Mouse (Mus musculus): ENCODE measurements around the gene Ptprk. TPM values are rescaled to one million over a fixed set of nuclear protein-coding genes. Genes with fewer than 3 reads are reported as not detected.

The Ptprk gene
- polyA plus RNA-seq, 1 experiment from 2014 or later, result 41.9 TPM

GRCm38 (mm10) chr10:28498504-28498903 lies 423.9 kb downstream of the Ptprk start:
- DNase-seq (ENCODE audit: low spot score) (no peak), ATAC-seq (replicated peaks; ENCODE audit: low FRiP score, low TSS enrichment, low read depth) (no peak)
- Histone ChIP-seq H3K27ac (ENCODE audit: low read depth) (no peak overlapping the region), H3K9me3 (ENCODE audit: control insufficient read depth, low read length) (no peaks in the 10 kb centered on the region), H3K9ac (ENCODE audit: low read length) (no peak overlapping the region), H3K4me3 (ENCODE audit: low read depth, low read length) (no peak overlapping the region), H3K4me2 (ENCODE audit: low read length) (no peak overlapping the region), H3K27me3 (replicated peaks; ENCODE audit: control insufficient read depth, insufficient read depth, low read length) (no peaks in the 10 kb centered on the region), H3K4me1 (replicated peaks; ENCODE audit: control insufficient read depth, insufficient read depth, low read length) (no peaks in the 10 kb centered on the region), H3K36me3 (ENCODE audit: control insufficient read depth, insufficient read depth, low read length) (no peaks in the 10 kb centered on the region)
- 86% methylated on average over 3 of the region's 3 CpGs for WGBS

DNA sequence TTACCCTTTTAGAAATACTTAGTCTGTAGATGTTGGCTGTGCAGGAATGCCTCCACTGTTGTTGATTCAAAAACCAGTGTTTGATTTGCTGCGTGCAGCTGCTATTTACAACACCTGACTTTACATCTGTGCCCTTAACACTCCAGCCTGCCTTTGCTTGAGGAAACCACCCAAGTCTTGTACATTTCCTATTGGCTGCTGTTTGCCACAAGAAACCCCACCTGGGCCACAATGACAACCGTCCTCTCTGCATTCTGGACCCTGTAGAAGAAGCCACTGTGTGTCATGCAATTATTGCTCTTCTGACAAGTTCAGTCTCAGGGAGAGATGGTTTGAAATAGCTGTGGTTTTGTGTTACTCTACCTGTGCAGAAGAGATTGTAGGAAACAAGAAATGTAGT lies 439.0 kb downstream of the Ptprk start:
- Histone ChIP-seq H3K4me3 (ENCODE audit: low read depth, low read length) (no peak overlapping the region), H3K9ac (ENCODE audit: low read length) (no peak overlapping the region), H3K4me2 (ENCODE audit: low read length) (no peak overlapping the region), H3K36me3 (ENCODE audit: control insufficient read depth, insufficient read depth, low read length) (no peaks in the 10 kb centered on the region), H3K4me1 (replicated peaks; ENCODE audit: control insufficient read depth, insufficient read depth, low read length) (no peaks in the 10 kb centered on the region), H3K9me3 (ENCODE audit: control insufficient read depth, low read length) (no peaks in the 10 kb centered on the region), H3K27ac (ENCODE audit: low read depth) (no peak overlapping the region), H3K27me3 (replicated peaks; ENCODE audit: control insufficient read depth, insufficient read depth, low read length) (no peaks in the 10 kb centered on the region)
- DNase-seq (ENCODE audit: low spot score) (no peak), ATAC-seq (replicated peaks; ENCODE audit: low FRiP score, low TSS enrichment, low read depth) (no peak)
- WGBS, result 77% methylated on average over 2 of the region's 2 CpGs

GRCm38 (mm10) chr10:28516147-28516546 lies 441.5 kb downstream of the Ptprk start:
- no peaks in the 10 kb centered on the region for H3K4me1 ChIP-seq (replicated peaks; ENCODE audit: control insufficient read depth, insufficient read depth, low read length)
- H3K36me3 ChIP-seq (ENCODE audit: control insufficient read depth, insufficient read depth, low read length), result no peaks in the 10 kb centered on the region
- H3K27ac ChIP-seq (ENCODE audit: low read depth), result no peak overlapping the region
- DNase-seq (ENCODE audit: low spot score) (no peak), ATAC-seq (replicated peaks; ENCODE audit: low FRiP score, low TSS enrichment, low read depth) (no peak)
- no peaks in the 10 kb centered on the region for H3K27me3 ChIP-seq (replicated peaks; ENCODE audit: control insufficient read depth, insufficient read depth, low read length)
- no peak overlapping the region for H3K4me3 ChIP-seq (ENCODE audit: low read depth, low read length)
- no peak overlapping the region for H3K9ac ChIP-seq (ENCODE audit: low read length)
- WGBS, result 89% methylated on average over 5 of the region's 5 CpGs
- H3K4me2 ChIP-seq (ENCODE audit: low read length), result no peak overlapping the region
- no peaks in the 10 kb centered on the region for H3K9me3 ChIP-seq (ENCODE audit: control insufficient read depth, low read length)

DNA sequence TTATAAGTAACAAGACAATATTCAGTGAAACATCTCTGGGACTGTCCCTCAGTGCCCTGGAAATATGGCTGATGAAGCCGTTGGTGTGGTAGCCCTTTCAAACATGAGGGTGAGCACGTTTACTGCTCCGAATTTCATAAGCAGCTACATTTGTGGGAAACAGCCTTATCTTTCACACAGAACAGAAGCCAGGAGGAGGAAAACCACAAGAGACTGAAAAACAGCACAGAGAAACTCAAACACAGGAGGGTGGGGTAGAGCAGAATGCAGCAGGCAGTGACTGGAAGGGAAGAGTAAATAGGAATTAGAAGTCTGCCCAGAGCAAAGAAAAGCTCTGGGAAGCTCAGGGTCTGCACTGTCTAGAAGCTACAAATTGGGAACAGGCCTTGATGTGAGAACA lies 443.7 kb downstream of the Ptprk start:
- no peaks in the 10 kb centered on the region for H3K9me3 ChIP-seq (ENCODE audit: control insufficient read depth, low read length)
- no peak overlapping the region for H3K27ac ChIP-seq (ENCODE audit: low read depth)
- H3K9ac ChIP-seq (ENCODE audit: low read length), result no peak overlapping the region
- WGBS, result 72% methylated on average over 3 of the region's 3 CpGs
- H3K4me2 ChIP-seq (ENCODE audit: low read length), result no peak overlapping the region
- DNase-seq (ENCODE audit: low spot score) (no peak), ATAC-seq (replicated peaks; ENCODE audit: low FRiP score, low TSS enrichment, low read depth) (no peak)
- no peaks in the 10 kb centered on the region for H3K27me3 ChIP-seq (replicated peaks; ENCODE audit: control insufficient read depth, insufficient read depth, low read length)
- no peaks in the 10 kb centered on the region for H3K4me1 ChIP-seq (replicated peaks; ENCODE audit: control insufficient read depth, insufficient read depth, low read length)
- H3K4me3 ChIP-seq (ENCODE audit: low read depth, low read length), result no peak overlapping the region
- H3K36me3 ChIP-seq (ENCODE audit: control insufficient read depth, insufficient read depth, low read length), result no peaks in the 10 kb centered on the region

- no peaks in the 10 kb centered on the region for H3K4me1 ChIP-seq (replicated peaks; ENCODE audit: control insufficient read depth, insufficient read depth, low read length)
- H3K9me3 ChIP-seq (ENCODE audit: control insufficient read depth, low read length), result no peaks in the 10 kb centered on the region
- no peak for ATAC-seq (replicated peaks; ENCODE audit: low FRiP score, low TSS enrichment, low read depth)
- H3K4me3 ChIP-seq (ENCODE audit: low read depth, low read length), result no peak overlapping the region
- 80% methylated on average over 1 of the region's 1 CpGs for WGBS
- H3K27me3 ChIP-seq (replicated peaks; ENCODE audit: control insufficient read depth, insufficient read depth, low read length), result no peaks in the 10 kb centered on the region
- no peak overlapping the region for H3K4me2 ChIP-seq (ENCODE audit: low read length)
- no peaks in the 10 kb centered on the region for H3K36me3 ChIP-seq (ENCODE audit: control insufficient read depth, insufficient read depth, low read length)
- H3K27ac ChIP-seq (ENCODE audit: low read depth), result no peak overlapping the region
- no peak for DNase-seq (ENCODE audit: low spot score)
- no peak overlapping the region for H3K9ac ChIP-seq (ENCODE audit: low read length)
Observed at GRCm38 (mm10) chr10:28519861-28520260, 445.2 kb downstream of the Ptprk start.

DNA sequence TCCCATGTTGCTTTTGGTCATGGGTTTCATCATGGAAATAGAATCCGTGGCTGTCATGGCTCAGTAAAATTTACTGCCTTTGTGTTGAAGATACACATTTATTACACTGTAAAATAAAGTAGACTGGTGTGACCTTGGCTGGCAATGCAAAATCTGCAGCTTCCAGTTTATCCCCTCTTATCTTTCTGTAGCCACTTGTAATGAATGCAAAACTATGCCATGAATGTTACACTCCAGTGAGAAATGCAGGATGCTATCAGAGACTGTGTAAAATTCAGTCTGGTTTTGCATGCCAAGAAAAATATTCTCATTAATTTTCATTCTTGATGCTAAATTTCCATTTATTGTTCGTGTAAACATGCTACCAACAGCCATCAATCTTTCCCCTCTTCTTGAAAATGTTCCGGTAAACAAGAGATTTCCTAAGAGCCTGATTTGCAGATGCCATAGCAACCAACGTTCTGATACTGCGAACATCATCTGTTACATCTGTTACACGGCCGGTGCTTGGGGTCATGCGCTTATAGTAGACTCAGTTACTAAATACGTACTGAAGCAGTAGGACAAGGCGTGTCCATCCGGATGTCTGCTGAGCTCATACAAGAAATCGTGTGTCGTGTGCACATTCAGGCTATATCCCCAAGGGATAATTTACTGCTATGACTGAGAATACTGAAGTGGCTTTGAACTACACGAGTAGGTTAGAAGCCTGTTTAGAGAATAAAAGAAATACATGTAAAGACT lies 449.5 kb downstream of the Ptprk start:
- H3K9ac ChIP-seq (ENCODE audit: low read length), result no peak overlapping the region
- DNase-seq (ENCODE audit: low spot score) (no peak), ATAC-seq (replicated peaks; ENCODE audit: low FRiP score, low TSS enrichment, low read depth) (no peak)
- H3K27me3 ChIP-seq (replicated peaks; ENCODE audit: control insufficient read depth, insufficient read depth, low read length), result no peaks in the 10 kb centered on the region
- H3K4me2 ChIP-seq (ENCODE audit: low read length), result no peak overlapping the region
- H3K36me3 ChIP-seq (ENCODE audit: control insufficient read depth, insufficient read depth, low read length), result no peaks in the 10 kb centered on the region
- no peaks in the 10 kb centered on the region for H3K9me3 ChIP-seq (ENCODE audit: control insufficient read depth, low read length)
- 65% methylated on average over 14 of the region's 14 CpGs for WGBS
- H3K27ac ChIP-seq (ENCODE audit: low read depth), result no peak overlapping the region
- no peaks in the 10 kb centered on the region for H3K4me1 ChIP-seq (replicated peaks; ENCODE audit: control insufficient read depth, insufficient read depth, low read length)
- no peak overlapping the region for H3K4me3 ChIP-seq (ENCODE audit: low read depth, low read length)

GRCm38 (mm10) chr10:28540595-28540994 lies 466.0 kb downstream of the Ptprk start:
- no peak overlapping the region for H3K9ac ChIP-seq (ENCODE audit: low read length)
- H3K27me3 ChIP-seq (replicated peaks; ENCODE audit: control insufficient read depth, insufficient read depth, low read length), result no peaks in the 10 kb centered on the region
- DNase-seq (ENCODE audit: low spot score) (no peak), ATAC-seq (replicated peaks; ENCODE audit: low FRiP score, low TSS enrichment, low read depth) (no peak)
- H3K27ac ChIP-seq (ENCODE audit: low read depth), result no peak overlapping the region
- no peaks in the 10 kb centered on the region for H3K36me3 ChIP-seq (ENCODE audit: control insufficient read depth, insufficient read depth, low read length)
- 79% methylated on average over 4 of the region's 4 CpGs for WGBS
- no peaks in the 10 kb centered on the region for H3K9me3 ChIP-seq (ENCODE audit: control insufficient read depth, low read length)
- no peak overlapping the region for H3K4me3 ChIP-seq (ENCODE audit: low read depth, low read length)
- H3K4me1 ChIP-seq (replicated peaks; ENCODE audit: control insufficient read depth, insufficient read depth, low read length), result no peaks in the 10 kb centered on the region
- H3K4me2 ChIP-seq (ENCODE audit: low read length), result no peak overlapping the region

DNA sequence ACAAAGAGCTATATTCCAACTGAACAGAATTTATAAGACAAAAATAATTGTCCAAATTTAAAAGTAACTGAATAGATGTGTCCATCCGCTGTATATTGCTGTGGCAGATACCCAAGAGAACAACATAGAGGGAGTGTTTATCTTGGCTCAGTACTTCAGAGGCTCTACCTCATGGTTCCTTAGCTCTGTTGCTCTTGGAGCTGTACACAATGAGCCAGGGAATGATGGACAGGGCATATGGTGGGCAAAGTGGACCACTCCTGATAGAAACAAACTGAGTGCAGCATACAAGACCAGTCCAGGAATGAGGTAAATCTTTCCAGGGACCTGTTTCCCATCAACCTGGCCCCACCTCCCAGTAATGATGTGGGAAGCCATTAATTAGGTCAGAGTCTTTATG lies 468.1 kb downstream of the Ptprk start:
- Histone ChIP-seq H3K27me3 (replicated peaks; ENCODE audit: control insufficient read depth, insufficient read depth, low read length) (no peaks in the 10 kb centered on the region), H3K9ac (ENCODE audit: low read length) (no peak overlapping the region), H3K27ac (ENCODE audit: low read depth) (no peak overlapping the region), H3K4me1 (replicated peaks; ENCODE audit: control insufficient read depth, insufficient read depth, low read length) (no peaks in the 10 kb centered on the region), H3K36me3 (ENCODE audit: control insufficient read depth, insufficient read depth, low read length) (no peaks in the 10 kb centered on the region), H3K4me3 (ENCODE audit: low read depth, low read length) (no peak overlapping the region), H3K4me2 (ENCODE audit: low read length) (no peak overlapping the region), H3K9me3 (ENCODE audit: control insufficient read depth, low read length) (no peaks in the 10 kb centered on the region)
- DNase-seq (ENCODE audit: low spot score), result no peak
- ATAC-seq (replicated peaks; ENCODE audit: low FRiP score, low TSS enrichment, low read depth), result no peak
- WGBS, result 80% methylated on average over 1 of the region's 1 CpGs

DNA sequence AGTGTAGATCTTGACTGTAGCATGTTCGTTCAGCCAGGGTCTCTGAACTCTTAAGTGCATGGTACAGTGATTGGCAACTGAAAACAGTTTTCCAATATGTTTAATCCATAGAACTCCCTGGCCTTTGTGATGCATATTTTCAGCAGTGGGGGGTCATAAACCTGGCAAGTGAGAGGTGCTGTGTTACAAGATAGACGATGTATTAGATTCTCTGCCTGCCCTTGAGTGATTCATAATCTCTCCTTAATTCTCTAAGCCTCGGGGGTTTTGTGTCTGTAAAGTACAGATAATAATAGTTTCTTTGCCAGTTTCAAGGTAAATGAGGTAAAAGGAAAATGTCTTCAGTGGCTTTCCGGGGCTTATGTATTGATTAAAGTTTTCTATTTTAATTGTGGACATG lies 475.9 kb downstream of the Ptprk start:
- Histone ChIP-seq H3K27ac (ENCODE audit: low read depth) (no peak overlapping the region), H3K4me2 (ENCODE audit: low read length) (no peak overlapping the region), H3K4me1 (replicated peaks; ENCODE audit: control insufficient read depth, insufficient read depth, low read length) (no peaks in the 10 kb centered on the region), H3K9me3 (ENCODE audit: control insufficient read depth, low read length) (no peaks in the 10 kb centered on the region), H3K36me3 (ENCODE audit: control insufficient read depth, insufficient read depth, low read length) (no peaks in the 10 kb centered on the region), H3K9ac (ENCODE audit: low read length) (no peak overlapping the region), H3K27me3 (replicated peaks; ENCODE audit: control insufficient read depth, insufficient read depth, low read length) (no peaks in the 10 kb centered on the region), H3K4me3 (ENCODE audit: low read depth, low read length) (no peak overlapping the region)
- ATAC-seq (replicated peaks; ENCODE audit: low FRiP score, low TSS enrichment, low read depth) (no peak), DNase-seq (ENCODE audit: low spot score) (no peak)
- 58% methylated on average over 4 of the region's 4 CpGs for WGBS
